Mouse (Mus musculus) embryonic facial prominence, embryonic 15.5 days (tissue): ENCODE results near the gene Ubxn11. TPM values are rescaled to one million over a fixed set of nuclear protein-coding genes. Genes with fewer than 3 reads are reported as not detected.

Source experiments
- ATAC-seq: fragments of 200-750 bp; cut with Nextera tagmentation; 2 replicates; pipeline ENCODE4 v1.8.0; 2017; ENCODE audit warnings: low read depth, moderate TSS enrichment; ENCODE audit not compliant: insufficient number of reproducible peaks, low FRiP score, low TSS enrichment
- H3K27ac ChIP-seq: fragments of 300-500 bp; sonication (generic); replicated peaks from 2 replicates; pipeline ENCODE4 v1.5.1; 2015; ENCODE audit warnings: mild to moderate bottlenecking, inconsistent platforms
- H3K27me3 ChIP-seq: fragments of 300-500 bp; sonication (generic); 2 replicates; pipeline ENCODE4 v1.6.1; 2015; ENCODE audit warnings: inconsistent platforms
- H3K36me3 ChIP-seq: fragments of 300-500 bp; sonication (generic); 2 replicates; pipeline ENCODE4 v1.6.1; 2015; ENCODE audit warnings: mild to moderate bottlenecking, inconsistent platforms
- H3K4me1 ChIP-seq: fragments of 300-500 bp; sonication (generic); 2 replicates; pipeline ENCODE4 v1.6.1; 2015; ENCODE audit warnings: inconsistent platforms
- H3K4me2 ChIP-seq: fragments of 300-500 bp; sonication (generic); replicated peaks from 2 replicates; pipeline ENCODE4 v1.6.1; 2015; ENCODE audit warnings: mild to moderate bottlenecking, inconsistent platforms
- H3K4me3 ChIP-seq: fragments of 300-500 bp; sonication (generic); replicated peaks from 2 replicates; pipeline ENCODE4 v1.5.1; 2015; ENCODE audit warnings: mild to moderate bottlenecking, inconsistent platforms
- H3K9ac ChIP-seq: fragments of 300-500 bp; sonication (generic); 2 replicates; pipeline ENCODE4 v1.6.1; 2015; ENCODE audit warnings: inconsistent platforms
- H3K9me3 ChIP-seq: fragments of 300-500 bp; sonication (generic); replicated peaks from 2 replicates; pipeline ENCODE4 v1.6.1; 2016; ENCODE audit warnings: inconsistent platforms
- WGBS: fragments of 180-500 bp; shearing (Covaris S2); methylation state at CpG from one replicate; pipeline ENCODE4 v1.1.7; 2015; 5-methylcytosine and 5-hydroxymethylcytosine counted together
- polyA plus RNA-seq: library from polyadenylated mRNA; unstranded; fragments of >200 nt; fragmentation: Nextera tagmentation; extraction: Ambion mirVana; gene quantifications from 2 replicates; pipeline ENCODE4 v1.2.1, GENCODE M21; 2015

Ubxn11 gene
- polyA plus RNA-seq: 16.9 and 23.7 TPM in 2 replicates

GRCm38 (mm10) chr4:134101979-134102741, at the start of gene Ubxn11:
Ubxn11 (plus strand) TSS chr4:134102570.
- WGBS: 17% methylated on average over 34 of the region's 34 CpGs
- H3K4me3 ChIP-seq: peak within 1 kb of the TSS; percentile 79
- H3K36me3 ChIP-seq: no peaks in the 10 kb centered on the region
- H3K9ac ChIP-seq: peak within 1 kb of the TSS; percentile 68
- H3K9me3 ChIP-seq: no peaks in the 10 kb centered on the region
- no peaks in the 10 kb centered on the region for H3K4me1 ChIP-seq
- peak; percentile 93 for ATAC-seq
- peak within 1 kb of the TSS; percentile 60 for H3K4me2 ChIP-seq
- no peaks in the 10 kb centered on the region for H3K27me3 ChIP-seq
- no peak within 1 kb of the TSS for H3K27ac ChIP-seq

GRCm38 (mm10) chr4:134053538-134053937, 48.8 kb upstream of the Ubxn11 start, which contains the start of gene Zfp683:
Zfp683 (plus strand) TSS chr4:134053838.
- no peak within 1 kb of the TSS for H3K4me3 ChIP-seq
- no peak for ATAC-seq
- no peak within 1 kb of the TSS for H3K9ac ChIP-seq
- no peaks in the 10 kb centered on the region for H3K27me3 ChIP-seq
- H3K36me3 ChIP-seq: no peaks in the 10 kb centered on the region
- H3K4me2 ChIP-seq: no peak within 1 kb of the TSS
- H3K27ac ChIP-seq: no peak within 1 kb of the TSS
- H3K9me3 ChIP-seq: no peaks in the 10 kb centered on the region
- 84% methylated on average over 3 of the region's 3 CpGs for WGBS
- H3K4me1 ChIP-seq: peaks cover 16% of the 10 kb centered on the region

GRCm38 (mm10) chr4:134058166-134058715, 44.1 kb upstream of the Ubxn11 start:
- H3K4me3 ChIP-seq: no peak overlapping the region

GRCm38 (mm10) chr4:134058908-134059307, 43.5 kb upstream of the Ubxn11 start:
- ATAC-seq: no peak
- 77% methylated on average over 6 of the region's 6 CpGs for WGBS

More at GRCm38 (mm10) chr4:134058166-134058715, 44.1 kb upstream of the Ubxn11 start:
- Histone ChIP-seq H3K27ac (no peak overlapping the region), H3K36me3 (no peaks in the 10 kb centered on the region), H3K4me1 (peaks cover 13% of the 10 kb centered on the region; the same call in 1 of the 2 replicates), H3K9me3 (no peaks in the 10 kb centered on the region), H3K4me2 (0 out of 2 replicates have a peak overlapping the region, but pooled peaks have one; percentile 10), H3K9ac (no peak overlapping the region), H3K27me3 (no peaks in the 10 kb centered on the region; the same call in 1 of the 2 replicates)
- WGBS: 27% methylated on average over 14 of the region's 14 CpGs
- no peak for ATAC-seq

GRCm38 (mm10) chr4:134060135-134060865, 42.1 kb upstream of the Ubxn11 start, which contains the start of gene Crybg2:
Crybg2 (plus strand) TSS chr4:134060815.
- H3K4me1 ChIP-seq: peaks cover 15% of the 10 kb centered on the region; the same call in 1 of the 2 replicates
- WGBS: 49% methylated on average over 28 of the region's 28 CpGs
- no peak within 1 kb of the TSS for H3K4me3 ChIP-seq
- H3K27ac ChIP-seq: 0 out of 2 replicates have a peak within 1 kb of the TSS, but pooled peaks have one; percentile 39
- H3K27me3 ChIP-seq: peaks cover 7% of the 10 kb centered on the region
- H3K9me3 ChIP-seq: no peaks in the 10 kb centered on the region
- no peak for ATAC-seq
- H3K36me3 ChIP-seq: no peaks in the 10 kb centered on the region
- H3K9ac ChIP-seq: no peak within 1 kb of the TSS
- H3K4me2 ChIP-seq: no peak within 1 kb of the TSS

More at GRCm38 (mm10) chr4:134058908-134059307, 43.5 kb upstream of the Ubxn11 start:
- H3K4me2 ChIP-seq: no peak overlapping the region
- no peak overlapping the region for H3K9ac ChIP-seq
- no peaks in the 10 kb centered on the region for H3K9me3 ChIP-seq
- no peak overlapping the region for H3K4me3 ChIP-seq
- no peaks in the 10 kb centered on the region for H3K36me3 ChIP-seq
- no peaks in the 10 kb centered on the region; the same call in 1 of the 2 replicates for H3K27me3 ChIP-seq
- peaks cover 13% of the 10 kb centered on the region; the same call in 1 of the 2 replicates for H3K4me1 ChIP-seq
- H3K27ac ChIP-seq: no peak overlapping the region

GRCm38 (mm10) chr4:134061166-134061830, 41.1 kb upstream of the Ubxn11 start:
- Histone ChIP-seq H3K27me3 (peaks cover 13% of the 10 kb centered on the region), H3K9me3 (no peaks in the 10 kb centered on the region), H3K4me3 (no peak overlapping the region), H3K9ac (no peak overlapping the region), H3K4me2 (no peak overlapping the region), H3K36me3 (no peaks in the 10 kb centered on the region), H3K27ac (0 out of 2 replicates have a peak overlapping the region, but pooled peaks have one; percentile 39), H3K4me1 (peaks cover 19% of the 10 kb centered on the region; the same call in 1 of the 2 replicates)
- ATAC-seq: no peak
- WGBS: 60% methylated on average over 18 of the region's 18 CpGs

GRCm38 (mm10) chr4:134061944-134062446, 40.4 kb upstream of the Ubxn11 start:
- peak; percentile 30; the same call in 1 of the 2 replicates for ATAC-seq

GRCm38 (mm10) chr4:134062561-134062960, 39.8 kb upstream of the Ubxn11 start:
- Histone ChIP-seq H3K4me1 (peaks cover 19% of the 10 kb centered on the region; the same call in 1 of the 2 replicates), H3K4me3 (no peak overlapping the region), H3K36me3 (no peaks in the 10 kb centered on the region), H3K4me2 (0 out of 2 replicates have a peak overlapping the region, but pooled peaks have one; percentile 1), H3K27ac (no peak overlapping the region), H3K27me3 (peaks cover 13% of the 10 kb centered on the region), H3K9ac (no peak overlapping the region), H3K9me3 (no peaks in the 10 kb centered on the region)
- ATAC-seq: no peak
- WGBS: 49% methylated on average over 8 of the region's 8 CpGs

More at GRCm38 (mm10) chr4:134061944-134062446, 40.4 kb upstream of the Ubxn11 start:
- H3K4me3 ChIP-seq: no peak overlapping the region
- no peaks in the 10 kb centered on the region for H3K36me3 ChIP-seq
- H3K27me3 ChIP-seq: peaks cover 13% of the 10 kb centered on the region
- H3K9ac ChIP-seq: no peak overlapping the region
- H3K27ac ChIP-seq: 0 out of 2 replicates have a peak overlapping the region, but pooled peaks have one; percentile 39
- no peaks in the 10 kb centered on the region for H3K9me3 ChIP-seq
- H3K4me2 ChIP-seq: peak overlapping the region; percentile 1; the same call in 1 of the 2 replicates
- H3K4me1 ChIP-seq: peaks cover 19% of the 10 kb centered on the region; the same call in 1 of the 2 replicates
- WGBS: 45% methylated on average over 8 of the region's 8 CpGs

GRCm38 (mm10) chr4:134065431-134066004, 36.9 kb upstream of the Ubxn11 start:
- WGBS: 17% methylated on average over 23 of the region's 23 CpGs
- Histone ChIP-seq H3K9ac (no peak overlapping the region), H3K4me1 (peaks cover 19% of the 10 kb centered on the region; the same call in 1 of the 2 replicates), H3K27me3 (peaks cover 13% of the 10 kb centered on the region), H3K27ac (no peak overlapping the region), H3K4me2 (peak overlapping the region; percentile 31), H3K9me3 (no peaks in the 10 kb centered on the region), H3K36me3 (no peaks in the 10 kb centered on the region), H3K4me3 (peak overlapping the region; percentile 30)
- no peak for ATAC-seq

GRCm38 (mm10) chr4:134067383-134067782, 35.0 kb upstream of the Ubxn11 start:
- Histone ChIP-seq H3K4me1 (peaks cover 11% of the 10 kb centered on the region; the same call in 1 of the 2 replicates), H3K4me3 (no peak overlapping the region), H3K4me2 (peak overlapping the region; percentile 30; the same call in 1 of the 2 replicates), H3K27me3 (peaks cover 13% of the 10 kb centered on the region), H3K9ac (no peak overlapping the region), H3K9me3 (no peaks in the 10 kb centered on the region), H3K36me3 (no peaks in the 10 kb centered on the region), H3K27ac (no peak overlapping the region)
- no peak for ATAC-seq
- WGBS: 81% methylated on average over 8 of the region's 8 CpGs
